Mouse (Mus musculus): ENCODE results near the gene Mrgprh. TPM values are rescaled to one million over a fixed set of nuclear protein-coding genes. Genes with fewer than 3 reads are reported as not detected.

Mrgprh gene
- polyA plus RNA-seq, 1 experiment from 2014 or later = not detected

DNA sequence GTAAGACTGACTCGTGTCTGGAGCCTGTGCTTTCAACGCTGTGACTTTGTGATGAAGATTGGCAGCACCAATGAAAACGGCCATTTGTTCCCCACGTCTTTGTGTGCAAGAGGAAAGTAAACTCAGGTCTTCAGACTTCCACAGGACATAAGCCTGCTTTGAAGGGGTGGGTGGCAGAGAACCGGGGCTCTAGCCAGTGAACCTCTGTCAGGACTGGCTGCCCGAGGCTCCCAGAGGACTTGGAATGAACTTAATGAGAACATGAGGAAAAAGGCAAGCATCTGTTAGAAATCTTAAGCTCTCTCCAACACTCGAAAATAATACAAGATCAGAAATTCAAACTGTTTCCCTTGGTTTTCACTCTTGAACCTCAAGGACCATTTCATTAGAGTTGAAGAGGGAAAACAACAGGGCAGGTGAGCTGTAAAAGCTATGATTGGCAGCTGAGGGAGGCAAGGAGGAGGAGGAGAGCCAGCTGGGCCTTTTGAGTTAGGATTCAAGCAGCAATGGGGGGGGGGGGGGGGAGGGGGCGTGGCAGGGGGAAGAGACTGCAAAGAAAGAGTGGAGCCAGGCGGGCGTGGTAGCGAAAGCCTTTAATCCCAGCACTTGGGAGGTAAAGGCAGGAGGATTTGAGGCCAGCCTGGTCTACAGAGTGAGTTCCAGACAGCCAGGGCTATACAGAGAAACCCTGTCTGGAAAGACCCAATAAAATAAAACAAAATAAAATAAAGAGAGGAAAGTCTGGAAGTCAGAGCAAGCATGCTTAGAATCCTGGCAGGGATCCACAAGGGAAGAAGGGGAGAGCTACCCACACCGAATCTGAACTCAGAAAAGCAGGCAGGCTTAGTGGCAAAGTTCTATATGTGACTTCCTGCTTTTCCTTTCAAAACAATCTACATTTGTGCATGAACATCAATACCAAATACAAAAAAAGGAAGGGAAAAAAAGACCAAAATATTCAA, 27.8 kb downstream of the Mrgprh start:
- Histone ChIP-seq H3K4me2 (no peak overlapping the region), H3K4me1 (replicated peaks; ENCODE audit: control insufficient read depth, insufficient read depth, low read length) (no peaks in the 10 kb centered on the region), H3K27me3 (replicated peaks; ENCODE audit: control insufficient read depth, insufficient read depth, low read length) (no peaks in the 10 kb centered on the region), H3K9me3 (ENCODE audit: control insufficient read depth, low read length) (no peaks in the 10 kb centered on the region), H3K4me3 (ENCODE audit: low read depth, low read length) (no peak overlapping the region), H3K36me3 (ENCODE audit: control insufficient read depth, insufficient read depth, low read length) (peaks cover 5% of the 10 kb centered on the region), H3K27ac (ENCODE audit: low read depth, low read length) (no peak overlapping the region), H3K9ac (ENCODE audit: low read depth, low read length) (no peak overlapping the region)
- DNase-seq (ENCODE audit: low spot score) (no peak), ATAC-seq (replicated peaks; ENCODE audit: low FRiP score) (no peak)
- 78% methylated on average over 11 of the region's 12 CpGs for WGBS

DNA sequence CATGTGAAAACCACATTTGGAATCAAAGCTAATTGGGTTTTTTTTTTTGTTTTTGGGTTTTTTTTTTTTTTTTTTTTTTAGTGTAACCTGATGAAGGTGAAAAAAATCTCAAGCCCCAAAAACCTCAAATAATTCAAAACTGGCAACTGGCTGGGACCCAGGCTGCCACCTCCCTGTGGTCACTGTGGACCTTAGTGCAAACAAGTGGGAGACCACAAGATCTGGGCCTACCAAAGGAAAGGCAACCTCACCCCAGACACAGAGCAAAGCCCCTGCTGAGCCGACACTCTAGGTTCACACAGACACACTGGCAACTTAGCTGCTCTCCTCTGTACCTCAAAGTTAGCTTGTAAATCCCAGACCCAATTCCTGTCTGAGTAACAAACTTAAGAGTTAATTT, 28.5 kb downstream of the Mrgprh start:
- DNase-seq (ENCODE audit: low spot score) (no peak), ATAC-seq (replicated peaks; ENCODE audit: low FRiP score) (no peak)
- H3K36me3 ChIP-seq (ENCODE audit: control insufficient read depth, insufficient read depth, low read length) = peaks cover 5% of the 10 kb centered on the region
- H3K9me3 ChIP-seq (ENCODE audit: control insufficient read depth, low read length) = no peaks in the 10 kb centered on the region
- no peak overlapping the region for H3K4me2 ChIP-seq
- no peaks in the 10 kb centered on the region for H3K4me1 ChIP-seq (replicated peaks; ENCODE audit: control insufficient read depth, insufficient read depth, low read length)
- H3K27me3 ChIP-seq (replicated peaks; ENCODE audit: control insufficient read depth, insufficient read depth, low read length) = no peaks in the 10 kb centered on the region
- 81% methylated on average over 1 of the region's 1 CpGs for WGBS
- no peak overlapping the region for H3K27ac ChIP-seq (ENCODE audit: low read depth, low read length)
- H3K9ac ChIP-seq (ENCODE audit: low read depth, low read length) = no peak overlapping the region
- H3K4me3 ChIP-seq (ENCODE audit: low read depth, low read length) = no peak overlapping the region

DNA sequence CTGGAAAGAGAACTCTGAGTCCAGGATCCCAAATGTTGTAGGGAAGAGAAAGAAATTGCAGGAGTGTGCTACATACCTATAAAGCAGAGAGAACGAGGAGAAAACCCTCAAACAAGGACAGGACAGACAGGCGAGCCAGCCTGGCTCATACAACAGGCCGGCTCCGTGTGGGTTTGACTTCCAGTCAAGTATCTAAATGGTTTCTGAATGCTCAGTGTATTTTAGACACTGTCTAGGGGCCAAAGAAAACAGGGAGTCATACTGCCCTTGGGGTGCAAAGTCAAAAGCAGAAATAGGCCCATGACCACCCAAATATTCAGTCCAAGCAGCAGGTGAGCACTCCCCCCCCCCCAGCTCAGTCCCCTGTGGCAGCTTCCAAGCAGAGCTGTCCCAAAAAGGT, 30.0 kb downstream of the Mrgprh start:
- DNase-seq (ENCODE audit: low spot score) (no peak), ATAC-seq (replicated peaks; ENCODE audit: low FRiP score) (no peak)
- no peaks in the 10 kb centered on the region for H3K4me1 ChIP-seq (replicated peaks; ENCODE audit: control insufficient read depth, insufficient read depth, low read length)
- no peak overlapping the region for H3K9ac ChIP-seq (ENCODE audit: low read depth, low read length)
- H3K4me2 ChIP-seq = no peak overlapping the region
- H3K9me3 ChIP-seq (ENCODE audit: control insufficient read depth, low read length) = no peaks in the 10 kb centered on the region
- no peak overlapping the region for H3K27ac ChIP-seq (ENCODE audit: low read depth, low read length)
- H3K4me3 ChIP-seq (ENCODE audit: low read depth, low read length) = no peak overlapping the region
- no peaks in the 10 kb centered on the region for H3K27me3 ChIP-seq (replicated peaks; ENCODE audit: control insufficient read depth, insufficient read depth, low read length)
- H3K36me3 ChIP-seq (ENCODE audit: control insufficient read depth, insufficient read depth, low read length) = peaks cover 5% of the 10 kb centered on the region
- WGBS = 87% methylated on average over 4 of the region's 4 CpGs

- Histone ChIP-seq H3K9ac (ENCODE audit: low read depth, low read length) (no peak overlapping the region), H3K9me3 (ENCODE audit: control insufficient read depth, low read length) (no peaks in the 10 kb centered on the region), H3K27ac (ENCODE audit: low read depth, low read length) (no peak overlapping the region), H3K4me1 (replicated peaks; ENCODE audit: control insufficient read depth, insufficient read depth, low read length) (no peaks in the 10 kb centered on the region), H3K36me3 (ENCODE audit: control insufficient read depth, insufficient read depth, low read length) (peaks cover 8% of the 10 kb centered on the region), H3K4me3 (ENCODE audit: low read depth, low read length) (no peak overlapping the region), H3K4me2 (no peak overlapping the region), H3K27me3 (replicated peaks; ENCODE audit: control insufficient read depth, insufficient read depth, low read length) (no peaks in the 10 kb centered on the region)
- WGBS = 91% methylated on average over 9 of the region's 9 CpGs
- ATAC-seq (replicated peaks; ENCODE audit: low FRiP score) (no peak), DNase-seq (ENCODE audit: low spot score) (no peak)
Measured at GRCm38 (mm10) chr17:12906436-12906835, 30.6 kb downstream of the Mrgprh start.

DNA sequence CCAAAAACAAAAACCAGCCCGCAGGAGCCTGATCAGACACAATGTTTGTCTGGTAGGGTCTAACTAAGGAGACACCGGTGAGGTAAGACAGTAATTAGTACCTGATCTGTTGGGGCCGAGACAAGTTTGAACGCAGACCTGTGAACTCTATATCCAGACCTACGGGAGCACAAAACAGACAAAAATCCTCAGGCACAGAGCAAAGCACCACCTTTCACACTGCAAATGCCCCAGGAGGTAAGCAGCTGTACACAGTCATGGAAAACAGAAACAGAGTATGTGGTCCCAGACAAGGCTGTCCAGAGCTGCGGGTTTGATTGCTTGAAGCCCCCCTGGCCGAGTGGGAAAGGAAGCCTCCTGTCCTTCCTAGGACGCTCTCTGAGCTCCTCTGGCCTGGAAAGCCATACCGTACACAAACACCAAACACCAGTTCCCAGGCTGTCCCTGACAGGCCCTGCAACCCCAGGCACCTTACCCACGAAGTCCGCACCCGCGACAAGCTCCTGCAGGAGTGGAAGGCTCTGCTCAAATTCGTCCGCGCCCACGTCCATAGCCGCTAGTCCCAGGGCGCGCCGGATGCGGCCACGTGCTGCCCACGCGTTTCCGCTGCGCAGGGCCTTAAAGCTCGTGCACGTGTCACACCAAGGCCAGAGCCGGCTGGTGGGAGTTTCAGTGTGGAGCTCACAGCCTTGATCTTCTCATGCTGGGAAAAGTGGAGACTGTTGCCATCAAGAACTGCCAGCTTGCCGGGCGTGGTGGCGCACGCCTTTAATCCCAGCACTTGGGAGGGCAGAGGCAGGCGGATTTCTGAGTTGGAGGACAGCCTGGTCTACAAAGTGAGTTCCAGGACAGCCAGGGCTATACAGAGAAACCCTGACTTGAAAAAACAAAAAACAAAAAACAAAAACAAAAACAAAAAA, 33.8 kb downstream of the Mrgprh start, which contains the start of gene Pnldc1:
Pnldc1 (minus strand) TSS at position 870 of the 920 bp plus-strand sequence.
- DNase-seq (ENCODE audit: low spot score) (no peak), ATAC-seq (replicated peaks; ENCODE audit: low FRiP score) (peak; percentile 21; the same call in 1 of the 2 replicates)
- H3K36me3 ChIP-seq (ENCODE audit: control insufficient read depth, insufficient read depth, low read length) = peaks cover 17% of the 10 kb centered on the region
- H3K9me3 ChIP-seq (ENCODE audit: control insufficient read depth, low read length) = no peaks in the 10 kb centered on the region
- no peaks in the 10 kb centered on the region for H3K27me3 ChIP-seq (replicated peaks; ENCODE audit: control insufficient read depth, insufficient read depth, low read length)
- 80% methylated on average over 35 of the region's 35 CpGs for WGBS
- no peak within 1 kb of the TSS for H3K4me2 ChIP-seq
- H3K4me3 ChIP-seq (ENCODE audit: low read depth, low read length) = no peak within 1 kb of the TSS
- H3K27ac ChIP-seq (ENCODE audit: low read depth, low read length) = no peak within 1 kb of the TSS
- no peak within 1 kb of the TSS for H3K9ac ChIP-seq (ENCODE audit: low read depth, low read length)
- no peaks in the 10 kb centered on the region for H3K4me1 ChIP-seq (replicated peaks; ENCODE audit: control insufficient read depth, insufficient read depth, low read length)

- ATAC-seq (replicated peaks; ENCODE audit: low FRiP score) (no peak), DNase-seq (ENCODE audit: low spot score) (no peak)
- Histone ChIP-seq H3K36me3 (ENCODE audit: control insufficient read depth, insufficient read depth, low read length) (peaks cover 17% of the 10 kb centered on the region), H3K4me3 (ENCODE audit: low read depth, low read length) (no peak overlapping the region), H3K4me2 (no peak overlapping the region), H3K27ac (ENCODE audit: low read depth, low read length) (no peak overlapping the region), H3K4me1 (replicated peaks; ENCODE audit: control insufficient read depth, insufficient read depth, low read length) (0 out of 2 replicates have a peak, but pooled peaks cover 2% of the 10 kb centered on the region), H3K27me3 (replicated peaks; ENCODE audit: control insufficient read depth, insufficient read depth, low read length) (no peaks in the 10 kb centered on the region), H3K9me3 (ENCODE audit: control insufficient read depth, low read length) (no peaks in the 10 kb centered on the region), H3K9ac (ENCODE audit: low read depth, low read length) (no peak overlapping the region)
- 88% methylated on average over 8 of the region's 8 CpGs for WGBS
Measured at GRCm38 (mm10) chr17:12910391-12910790, 34.6 kb downstream of the Mrgprh start.

DNA sequence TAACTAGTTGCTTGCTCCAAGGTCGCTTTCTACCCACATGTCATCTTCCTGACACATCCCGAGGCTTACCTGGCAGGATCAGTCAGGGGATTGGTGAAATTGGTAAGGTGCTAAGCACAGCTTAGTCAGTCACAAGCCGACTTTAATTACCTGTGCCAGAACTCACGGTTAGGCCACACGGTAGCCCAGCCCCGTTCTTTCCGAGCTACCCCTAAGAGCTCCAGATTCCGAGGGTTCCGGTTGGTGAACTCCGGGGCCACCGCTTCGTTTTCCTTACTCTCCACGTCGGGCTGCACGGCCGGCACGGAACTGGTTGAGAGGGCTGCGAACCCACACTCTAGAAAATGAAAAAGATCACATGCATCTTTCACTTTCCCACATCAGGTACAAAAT, 39.6 kb downstream of the Mrgprh start, which contains the start of gene Tcp1:
Tcp1 (plus strand) TSS at position 214 of the 393 bp plus-strand sequence.
- H3K36me3 ChIP-seq (ENCODE audit: control insufficient read depth, insufficient read depth, low read length) = peaks cover 35% of the 10 kb centered on the region

GRCm38 (mm10) chr17:12915881-12916583, 40.2 kb downstream of the Mrgprh start, which contains the start of gene Mrpl18:
Gene Mrpl18, minus strand, starts transcription at chr17:12916345.
- Histone ChIP-seq H3K27me3 (replicated peaks; ENCODE audit: control insufficient read depth, insufficient read depth, low read length) (no peaks in the 10 kb centered on the region), H3K4me1 (replicated peaks; ENCODE audit: control insufficient read depth, insufficient read depth, low read length) (peaks cover 4% of the 10 kb centered on the region; the same call in 1 of the 2 replicates), H3K4me2 (peak within 1 kb of the TSS; percentile 90), H3K9ac (ENCODE audit: low read depth, low read length) (peak within 1 kb of the TSS; percentile 100), H3K9me3 (ENCODE audit: control insufficient read depth, low read length) (no peaks in the 10 kb centered on the region), H3K27ac (ENCODE audit: low read depth, low read length) (peak within 1 kb of the TSS; percentile 95), H3K4me3 (ENCODE audit: low read depth, low read length) (peak within 1 kb of the TSS; percentile 93), H3K36me3 (ENCODE audit: control insufficient read depth, insufficient read depth, low read length) (peaks cover 39% of the 10 kb centered on the region)
- WGBS = under 1% methylated on average over 56 of the region's 56 CpGs
- DNase-seq (ENCODE audit: low spot score) (peak; percentile 99), ATAC-seq (replicated peaks; ENCODE audit: low FRiP score) (peak; percentile 98)

More for the DNA sequence above, 39.6 kb downstream of the Mrgprh start, which contains the start of gene Tcp1:
- H3K4me2 ChIP-seq = peak within 1 kb of the TSS; percentile 90
- ATAC-seq (replicated peaks; ENCODE audit: low FRiP score) (0 out of 2 replicates have a peak, but pooled peaks have one; percentile 6), DNase-seq (ENCODE audit: low spot score) (no peak)
- H3K4me1 ChIP-seq (replicated peaks; ENCODE audit: control insufficient read depth, insufficient read depth, low read length) = peaks cover 4% of the 10 kb centered on the region; the same call in 1 of the 2 replicates
- H3K4me3 ChIP-seq (ENCODE audit: low read depth, low read length) = peak within 1 kb of the TSS; percentile 93
- no peaks in the 10 kb centered on the region for H3K9me3 ChIP-seq (ENCODE audit: control insufficient read depth, low read length)
- no peaks in the 10 kb centered on the region for H3K27me3 ChIP-seq (replicated peaks; ENCODE audit: control insufficient read depth, insufficient read depth, low read length)
- peak within 1 kb of the TSS; percentile 95 for H3K27ac ChIP-seq (ENCODE audit: low read depth, low read length)
- peak within 1 kb of the TSS; percentile 100 for H3K9ac ChIP-seq (ENCODE audit: low read depth, low read length)
- under 1% methylated on average over 18 of the region's 18 CpGs for WGBS
